Mouse (Mus musculus): ENCODE measurements around the gene Sowahb.

DNA sequence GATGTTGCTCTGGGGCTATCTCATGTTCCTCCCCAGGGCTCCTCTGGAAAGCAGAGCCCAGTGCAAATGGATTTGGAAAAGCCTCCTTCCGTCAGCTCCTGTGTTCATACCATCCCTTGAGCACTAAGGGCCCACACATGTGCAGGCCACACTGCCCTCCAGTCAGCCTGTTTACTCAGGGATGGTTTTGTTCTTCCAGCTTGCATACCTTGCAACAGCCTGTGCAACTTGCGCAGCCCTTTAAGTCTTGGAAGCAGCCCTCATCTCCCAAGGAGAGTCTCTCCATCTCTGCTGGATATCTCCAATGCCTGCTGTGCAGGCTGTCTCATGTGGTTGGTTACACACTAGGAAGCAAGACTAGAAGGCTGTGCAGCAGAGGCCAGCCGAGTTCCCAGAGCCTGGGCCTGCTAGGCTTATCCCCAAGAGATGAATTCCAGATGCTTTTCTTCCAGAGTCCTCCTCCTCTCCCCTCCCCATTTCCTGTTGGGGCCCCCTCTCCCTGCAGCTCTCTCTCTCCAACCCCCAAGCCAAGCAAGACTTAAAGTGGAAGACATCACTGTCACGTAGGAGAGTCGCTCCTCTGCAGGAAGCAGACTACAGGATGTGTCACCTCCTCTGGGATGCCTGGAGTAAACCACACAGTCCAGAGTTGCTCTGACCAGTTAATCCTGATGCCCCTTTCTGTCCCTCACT is 47.2 kb downstream of the Sowahb start:
- no peak for TF ChIP-seq POLR2A (IDR thresholded peaks at IDR 0.05; ENCODE audit: insufficient read depth, low read length)
- no peak for TF ChIP-seq CTCF (IDR thresholded peaks at IDR 0.05; ENCODE audit: low read depth, low read length)
